Mouse (Mus musculus) gonadal fat pad, adult 2 months (tissue): ENCODE data around the gene Nup35. TPM values are rescaled to one million over a fixed set of nuclear protein-coding genes. Genes with fewer than 3 reads are reported as not detected.

Source experiments
- DNase-seq: peaks from one replicate; pipeline ENCODE4 v3.0.0-alpha.2; 2012; ENCODE audit warnings: low read depth
- polyA plus RNA-seq: library from polyadenylated mRNA; depleted of rRNA; stranded (reverse); fragments of >200 nt; gene quantifications from 2 replicates; pipeline ENCODE4 v1.2.3, GENCODE M21; 2012; rRNA removed

Gene Nup35
- 17.1 and 24.2 TPM in 2 replicates for polyA plus RNA-seq

GRCm38 (mm10) chr2:80616854-80617737 is at the start of gene Nup35, which contains the start of gene Dusp19:
TSS of gene Nup35 (plus strand) at chr2:80617236.
TSS of gene Dusp19 (plus strand) at chr2:80617045.
- DNase-seq = no peak

DNA sequence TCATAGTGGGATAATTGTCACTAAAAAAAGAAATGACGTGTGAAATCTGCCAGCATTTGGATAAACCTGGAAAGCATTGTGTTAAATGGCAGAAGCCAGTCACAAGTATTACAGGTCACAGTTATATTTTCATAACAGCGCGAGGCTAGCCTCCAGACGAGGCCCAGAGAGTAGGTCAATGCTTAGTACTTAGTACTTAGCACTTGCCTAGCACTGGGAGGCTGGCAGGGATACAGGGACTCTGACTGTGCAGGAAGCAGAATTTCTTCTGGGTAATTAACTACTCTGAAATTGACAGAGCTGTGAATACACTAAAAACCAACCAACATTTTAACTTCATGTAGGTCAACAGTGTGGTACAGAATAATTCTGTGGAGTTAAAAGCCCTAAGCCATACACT is 49.6 kb upstream of the Nup35 start:
- DNase-seq = no peak

DNA sequence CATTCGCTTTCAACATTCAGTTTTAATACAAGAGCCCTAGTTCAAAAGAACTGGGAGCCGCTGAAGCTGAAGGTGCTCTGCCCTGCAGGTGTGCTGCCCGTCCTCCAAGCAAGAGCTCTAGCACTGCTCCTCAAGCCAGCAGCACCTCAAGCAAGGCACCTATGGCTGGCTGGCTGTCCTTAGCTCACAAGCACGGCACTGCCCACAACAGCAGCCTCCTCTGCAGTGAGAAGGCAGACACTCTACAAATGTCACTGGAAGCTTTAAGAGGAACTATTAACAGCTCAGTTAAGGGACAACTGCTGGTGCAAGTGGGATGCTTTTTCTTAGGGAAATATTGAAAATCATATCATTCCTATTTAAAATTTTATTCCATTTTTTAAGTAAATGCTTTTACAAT is 46.4 kb upstream of the Nup35 start:
- no peak for DNase-seq

- DNase-seq = no peak
Observed at GRCm38 (mm10) chr2:80577286-80577685, 39.8 kb upstream of the Nup35 start.

DNA sequence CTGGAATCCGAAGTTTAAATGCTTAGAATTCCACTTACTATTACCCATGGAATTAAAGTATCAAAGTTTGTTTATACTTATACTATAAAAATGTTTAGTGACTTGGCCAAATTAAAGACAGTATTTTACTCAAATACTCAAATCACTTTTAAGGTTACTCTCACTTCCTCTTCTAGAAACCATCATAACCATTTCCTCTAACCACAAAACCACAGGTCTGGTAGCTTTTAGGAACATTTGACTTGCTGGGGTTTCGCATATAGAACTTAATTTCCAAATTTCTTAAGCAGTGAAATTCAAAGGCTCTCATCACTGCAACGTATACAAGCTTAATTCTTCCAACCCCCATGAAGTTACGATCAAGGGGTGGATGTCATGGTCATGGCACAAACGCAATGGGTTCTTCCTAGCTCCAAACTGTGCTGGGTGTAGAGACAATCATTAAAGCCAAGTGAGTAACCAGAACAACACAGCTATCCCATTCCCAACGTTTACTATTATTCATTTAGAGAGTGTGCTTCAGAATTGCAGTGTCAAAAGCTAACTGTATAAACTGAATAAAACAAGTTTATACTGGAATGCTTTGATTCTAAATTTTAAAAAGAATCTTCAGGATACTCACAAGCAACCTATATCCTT is 37.7 kb upstream of the Nup35 start:
- no peak for DNase-seq

GRCm38 (mm10) chr2:80580311-80580961 is 36.6 kb upstream of the Nup35 start:
- no peak for DNase-seq

DNA sequence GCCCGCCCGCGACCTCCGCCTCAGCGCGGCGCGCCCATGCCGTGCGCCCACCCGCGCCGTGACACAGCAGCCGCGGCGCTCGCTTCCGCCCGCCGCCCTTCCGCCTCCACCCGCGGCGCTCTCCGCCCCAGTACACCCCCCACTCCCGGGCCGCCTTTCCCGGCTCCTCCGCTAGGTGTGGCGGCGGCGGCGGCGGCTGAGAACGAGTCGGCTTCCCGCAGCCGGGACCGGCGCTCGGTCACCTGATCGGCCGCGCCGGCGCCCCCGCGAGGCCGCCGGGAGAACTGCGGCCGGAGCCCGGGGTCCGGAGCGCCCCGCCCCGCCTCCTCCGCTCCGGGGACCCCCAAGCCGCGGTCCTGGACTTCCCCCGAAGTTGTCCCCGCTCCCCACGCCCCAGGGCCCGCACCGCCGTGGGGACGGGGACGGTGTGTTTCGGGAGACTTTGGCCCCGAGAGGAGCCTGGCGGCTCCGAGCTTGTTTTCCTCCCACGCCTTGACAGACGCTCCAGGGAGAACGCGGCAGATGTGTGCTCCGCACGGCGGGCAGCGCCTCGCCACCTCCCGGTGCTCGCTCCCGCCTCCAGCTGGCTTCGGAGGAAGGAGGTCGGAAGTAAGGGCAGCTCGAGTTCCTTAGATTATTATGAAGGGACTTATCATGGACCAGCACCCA is 35.9 kb upstream of the Nup35 start, which contains the start of gene Nckap1:
Gene Nckap1 (minus strand): TSS at position 338 of the 669 bp plus-strand sequence.
- no peak for DNase-seq

DNA sequence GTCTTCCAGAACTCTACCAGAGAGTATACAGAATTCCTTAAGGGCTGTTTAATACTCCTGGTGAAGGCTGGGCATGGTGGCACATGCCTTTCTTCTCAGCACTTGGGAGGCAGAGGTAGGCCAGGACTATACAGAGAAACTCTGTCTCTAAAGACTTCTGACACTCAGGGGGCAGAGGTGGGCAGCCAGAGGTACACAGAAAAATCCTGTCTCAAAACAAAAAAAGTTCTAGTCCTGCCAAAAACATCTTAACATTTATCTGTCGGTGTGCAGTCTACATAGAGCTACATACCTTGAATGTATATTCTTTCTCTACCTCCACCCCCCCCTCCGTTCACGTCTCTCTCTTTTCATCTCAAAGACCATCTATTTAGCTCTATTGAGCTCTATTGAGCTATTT is 34.7 kb upstream of the Nup35 start:
- DNase-seq = no peak

DNA sequence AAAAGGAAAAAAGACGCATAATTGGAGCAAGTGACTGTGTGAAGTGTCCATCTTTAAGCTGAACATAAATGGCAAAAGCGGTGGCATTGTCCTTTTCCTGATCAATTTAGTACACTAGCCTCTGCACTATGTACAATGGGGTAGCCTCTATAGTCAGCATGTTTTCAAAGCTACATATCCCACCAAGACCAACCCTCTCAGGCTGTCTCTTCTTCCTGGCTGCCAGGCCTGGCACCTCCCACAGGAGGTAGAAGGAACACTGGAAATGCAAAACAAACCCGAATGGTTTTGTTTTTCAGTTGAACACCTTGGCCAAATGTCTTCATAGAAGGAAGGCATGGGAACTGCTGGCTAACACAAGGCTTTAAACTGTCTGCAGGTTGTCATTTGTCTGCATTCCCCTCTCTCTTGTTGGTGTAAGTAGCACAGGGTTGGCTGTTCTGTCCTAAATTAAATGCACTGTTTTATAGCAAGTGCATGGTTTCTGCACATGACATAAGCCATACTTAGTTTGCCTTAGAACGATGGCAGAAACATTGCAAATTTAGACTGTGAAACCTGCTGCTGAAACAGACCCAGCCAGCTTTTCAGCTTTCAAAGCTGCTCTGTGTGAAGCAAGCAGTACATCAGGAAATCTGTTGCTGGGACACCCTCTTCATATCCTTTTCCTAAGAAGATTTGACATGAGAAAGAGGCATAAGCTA is 22.7 kb upstream of the Nup35 start:
- DNase-seq = no peak

DNA sequence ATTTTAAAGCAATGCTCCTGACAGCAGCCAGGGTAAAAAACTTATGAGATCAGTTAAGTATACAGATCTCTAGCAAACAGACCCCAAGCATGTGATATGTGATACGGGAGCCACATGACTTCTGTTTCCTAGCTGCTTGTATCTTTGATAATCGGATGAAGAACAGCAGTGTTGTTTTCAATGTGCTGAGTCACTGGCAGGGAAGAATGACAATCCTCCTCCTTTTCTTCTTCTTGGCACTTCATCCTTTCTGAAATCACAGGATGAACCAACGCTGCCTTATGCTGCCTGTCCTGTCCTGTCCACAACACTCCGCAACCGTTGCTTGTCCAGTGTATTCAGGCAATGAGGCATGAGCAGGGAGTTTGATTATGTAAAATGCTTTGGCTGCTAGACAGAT is 20.1 kb upstream of the Nup35 start:
- no peak for DNase-seq

DNA sequence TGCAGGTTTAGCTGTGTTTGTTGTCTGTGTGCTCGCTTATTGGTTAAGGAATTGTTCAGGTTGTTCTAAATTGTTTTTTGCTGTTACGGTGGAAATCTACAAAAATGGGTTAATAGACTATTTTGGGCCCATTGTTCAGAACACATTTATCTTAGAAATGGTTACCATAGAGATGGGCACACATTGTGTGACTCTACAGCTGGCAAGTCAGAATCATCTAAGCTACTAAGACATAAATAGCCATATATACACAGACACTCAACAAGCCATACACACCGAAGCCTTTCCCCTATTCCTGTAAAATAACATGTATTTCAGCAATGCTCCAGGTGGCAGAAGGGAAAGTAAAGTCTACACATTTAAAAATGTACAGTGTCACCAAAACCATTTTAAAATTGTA is 17.2 kb upstream of the Nup35 start:
- no peak for DNase-seq

DNA sequence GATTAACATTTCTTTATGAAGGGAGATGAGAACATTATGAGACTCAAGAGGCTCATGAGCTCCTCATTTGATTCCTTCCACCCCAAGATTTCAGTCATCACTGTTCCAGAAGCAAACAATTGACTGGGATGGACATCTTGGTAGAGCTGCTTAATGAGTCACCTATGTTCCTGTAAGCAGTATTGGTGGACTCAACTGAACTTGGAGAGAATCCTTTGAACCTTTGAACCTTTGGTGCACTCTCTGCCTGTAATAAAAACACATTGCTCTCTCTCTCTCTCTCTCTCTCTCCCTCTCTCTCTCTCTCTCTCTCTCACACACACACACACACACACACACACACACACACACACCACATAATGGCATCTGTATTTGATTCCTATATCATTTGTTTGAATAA is 16.4 kb upstream of the Nup35 start:
- no peak for DNase-seq

- DNase-seq = no peak
Observed at GRCm38 (mm10) chr2:80602756-80603155, 14.3 kb upstream of the Nup35 start.

- no peak for DNase-seq
Observed at GRCm38 (mm10) chr2:80603771-80604426, 13.1 kb upstream of the Nup35 start.

GRCm38 (mm10) chr2:80612286-80612685 is 4.8 kb upstream of the Nup35 start:
- DNase-seq = no peak

DNA sequence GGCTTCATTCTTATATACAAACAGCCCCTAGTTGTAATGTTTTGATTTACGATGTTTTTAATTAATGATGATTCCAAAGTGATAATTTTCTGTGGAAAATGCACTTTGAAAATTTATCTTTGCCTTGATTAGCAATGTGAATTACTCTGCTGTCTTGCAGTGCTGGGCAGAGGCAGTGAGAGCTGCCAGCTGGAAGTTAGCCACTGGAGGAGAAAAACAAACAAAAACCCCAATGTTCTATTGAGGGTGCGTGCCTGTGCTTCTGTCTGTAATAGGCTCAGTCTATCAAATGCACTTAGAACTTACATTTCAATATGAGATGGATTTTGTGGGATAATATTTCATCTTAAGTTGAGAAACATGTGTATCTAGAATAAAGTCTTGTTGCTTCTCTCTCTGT is 4.2 kb upstream of the Nup35 start:
- no peak for DNase-seq

DNA sequence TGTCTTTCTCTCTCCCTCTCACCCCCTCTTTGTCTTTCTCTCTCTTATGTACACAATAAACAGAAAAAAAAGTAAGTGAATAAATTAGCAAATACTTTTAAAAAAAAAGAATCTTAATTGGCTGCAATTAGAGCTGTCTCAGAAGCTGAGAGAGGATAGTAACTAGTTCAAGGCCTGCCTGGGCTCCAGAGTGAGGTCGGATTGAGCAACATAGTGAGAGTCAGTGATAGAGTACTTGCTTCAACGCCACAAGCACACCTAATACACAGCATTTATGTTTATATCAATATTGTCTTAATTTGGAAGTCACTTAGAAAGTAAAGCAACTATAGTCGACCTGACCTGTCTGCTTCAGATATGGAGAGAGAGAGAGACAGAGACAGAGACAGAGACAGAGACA is 2.0 kb downstream of the Nup35 start:
- DNase-seq = no peak

- no peak for DNase-seq
Observed at GRCm38 (mm10) chr2:80621921-80622320, 4.9 kb downstream of the Nup35 start.

DNA sequence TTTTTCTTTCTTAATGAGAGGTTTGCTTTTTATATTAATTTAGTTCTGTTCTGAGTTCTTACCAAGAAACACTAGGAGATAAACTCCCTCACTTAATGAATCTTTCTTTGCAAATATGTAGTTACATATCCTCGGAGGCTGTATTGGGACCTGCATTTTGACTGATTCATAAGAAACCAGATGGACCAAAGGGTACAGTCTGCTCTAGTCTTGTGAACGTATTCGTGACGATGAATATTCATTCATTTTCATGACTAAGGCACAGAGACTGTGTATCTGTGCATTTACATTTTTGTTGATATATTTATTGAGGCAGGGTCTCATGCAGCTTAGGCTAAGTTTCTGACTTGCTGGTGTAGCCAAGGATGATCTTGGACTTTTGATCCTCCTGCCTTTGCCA is 7.5 kb downstream of the Nup35 start:
- DNase-seq = no peak

DNA sequence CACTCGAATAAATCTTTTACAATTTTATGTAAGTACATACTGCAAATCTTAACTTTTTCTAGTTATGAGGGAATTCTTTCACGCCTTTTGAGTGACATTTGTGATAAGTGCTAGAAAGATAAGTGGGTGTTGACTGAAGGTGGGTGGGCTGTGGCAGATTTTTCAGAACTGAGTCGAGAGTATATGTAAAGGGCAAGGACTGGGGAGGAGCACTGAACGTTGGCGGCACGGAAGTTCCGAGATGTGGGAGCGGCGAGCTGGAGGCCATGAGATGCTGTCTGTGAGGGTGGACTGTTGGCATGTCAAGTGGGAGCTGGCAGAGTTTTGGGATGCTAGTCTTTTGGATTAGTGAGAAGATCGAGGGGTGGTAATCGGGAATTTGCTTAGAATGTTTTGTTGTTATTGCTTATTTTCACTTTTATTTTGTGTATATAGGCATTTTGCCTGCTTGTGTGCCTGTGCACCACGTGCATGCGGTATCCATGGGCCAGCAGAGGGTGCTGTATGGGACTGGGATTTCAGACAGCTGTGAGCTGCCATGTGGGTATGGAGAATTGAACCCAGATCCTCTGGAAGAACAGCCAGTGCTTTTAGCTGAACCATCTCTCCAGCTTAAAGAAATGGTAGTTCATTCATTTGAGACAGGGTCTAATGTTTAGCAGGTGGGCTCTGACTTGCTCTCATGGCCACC is 15.4 kb downstream of the Nup35 start:
- no peak for DNase-seq
